Comparison of ENCODE assay signal across 9 mouse cellular contexts in genomic region chr16:3847871-3848270, GRCm38 (mm10). TPM values are rescaled to one million over a fixed set of nuclear protein-coding genes. Genes with fewer than 3 reads are reported as not detected.
DNase-seq lines count a peak whose midpoint lies in the region; ATAC-seq and TF ChIP-seq lines count a peak whose summit lies in the region.
"Had no signal": no experiment of that assay in that cellular context is flagged by ENCODE, and none has a peak within 500 bp of the region (broad histone marks: within the 10 kb centered on the region; RNA-seq: fewer than 3 reads in every experiment).

No protein-coding gene starts in this region.

- no peak for ATAC-seq in lung, embryonic 14.5 days (ENCODE audit: insufficient read depth)
- ATAC-seq in embryonic facial prominence, embryonic 13.5 days (ENCODE audit: insufficient number of reproducible peaks, insufficient read depth, low FRiP score, low TSS enrichment, low read depth) = no peak

- H3K27me3 ChIP-seq in lung, embryonic 14.5 days (ENCODE audit: insufficient read depth, low read length) = no peaks in the 10 kb centered on the region
- H3K27me3 ChIP-seq in embryonic facial prominence, embryonic 13.5 days = no peaks in the 10 kb centered on the region

- H3K4me3 ChIP-seq in lung, embryonic 14.5 days (ENCODE audit: low read depth, low read length) = peak overlapping the region; percentile 62
- H3K4me3 ChIP-seq in embryonic facial prominence, embryonic 13.5 days = peak overlapping the region; percentile 67

- H3K27ac ChIP-seq in lung, embryonic 14.5 days (ENCODE audit: low read depth) = no peak overlapping the region
- no peak overlapping the region for H3K27ac ChIP-seq in embryonic facial prominence, embryonic 13.5 days

- DNase-seq in lung, embryonic 14.5 days = peak; percentile 8
- no peak for DNase-seq in lung, postnatal 25 days (ENCODE audit: low spot score)
- DNase-seq in induced T-regulatory cell, adult 2 months (ENCODE audit: low read depth) = peak; percentile 28
- peak; percentile 15 for DNase-seq in naive thymus-derived CD4-positive, alpha-beta T cell, adult 2 months (ENCODE audit: low read depth)
- no peak for DNase-seq in layer of hippocampus, adult 11-12 months (ENCODE audit: low spot score)
- DNase-seq in spleen, adult 12 weeks (ENCODE audit: low spot score) = no peak
- no peak for DNase-seq in thymus, postnatal 36 days

- WGBS in lung, embryonic 14.5 days = 63% methylated on average over 4 of the region's 4 CpGs
- 70% methylated on average over 4 of the region's 4 CpGs for WGBS in embryonic facial prominence, embryonic 13.5 days

- H3K9ac ChIP-seq in lung, embryonic 14.5 days = peak overlapping the region; percentile 70; the same call in 1 of the 2 replicates
- peak overlapping the region; percentile 82 for H3K9ac ChIP-seq in embryonic facial prominence, embryonic 13.5 days

- H3K9me3 ChIP-seq in lung, embryonic 14.5 days (ENCODE audit: low read depth, low read length) = no peaks in the 10 kb centered on the region
- no peaks in the 10 kb centered on the region for H3K9me3 ChIP-seq in embryonic facial prominence, embryonic 13.5 days

- 0 out of 2 replicates have a peak, but pooled peaks have one; percentile 1 for TF ChIP-seq CTCF in lung, embryonic 14.5 days (IDR thresholded peaks at IDR 0.05; ENCODE audit: low read depth)

- H3K4me1 ChIP-seq in lung, embryonic 14.5 days (ENCODE audit: insufficient read depth) = 0 out of 2 replicates have a peak, but pooled peaks cover 3% of the 10 kb centered on the region
- H3K4me1 ChIP-seq in embryonic facial prominence, embryonic 13.5 days = peaks cover 11% of the 10 kb centered on the region; the same call in 1 of the 2 replicates

- no peaks in the 10 kb centered on the region for H3K36me3 ChIP-seq in lung, embryonic 14.5 days (ENCODE audit: insufficient read depth)
- H3K36me3 ChIP-seq in embryonic facial prominence, embryonic 13.5 days = no peaks in the 10 kb centered on the region

- H3K4me2 ChIP-seq in lung, embryonic 14.5 days = peak overlapping the region; percentile 76
- peak overlapping the region; percentile 67 for H3K4me2 ChIP-seq in embryonic facial prominence, embryonic 13.5 days

RNA-seq across cellular contexts. Expression of gene Zfp174, which starts 0.8 kb away (rescaled TPM):
- 1.1 and 1.2 TPM in 2 replicates for polyA plus RNA-seq in lung, embryonic 14.5 days (2014; fragmentation: Nextera tagmentation; extraction: Ambion mirVana)
- polyA plus RNA-seq in embryonic facial prominence, embryonic 13.5 days (2015; fragmentation: Nextera tagmentation; extraction: Ambion mirVana) = 1.8 and 2.3 TPM in 2 replicates

RNA-seq across cellular contexts. Expression of gene Olfr15, which starts 17.2 kb away (rescaled TPM):
- not detected in 2 replicates for polyA plus RNA-seq in lung, embryonic 14.5 days (2014; fragmentation: Nextera tagmentation; extraction: Ambion mirVana)
- polyA plus RNA-seq in embryonic facial prominence, embryonic 13.5 days (2015; fragmentation: Nextera tagmentation; extraction: Ambion mirVana) = 0.77 and 3.3 TPM in 2 replicates
- polyA plus RNA-seq: small intestine, adult 2 months had no signal

RNA-seq across cellular contexts. Expression of gene Naa60, which starts 24.3 kb away (rescaled TPM):
- 59.0 and 59.1 TPM in 2 replicates for polyA plus RNA-seq in lung, embryonic 14.5 days (2014; fragmentation: Nextera tagmentation; extraction: Ambion mirVana)
- polyA plus RNA-seq in embryonic facial prominence, embryonic 13.5 days (2015; fragmentation: Nextera tagmentation; extraction: Ambion mirVana) = 55.4 and 57.6 TPM in 2 replicates

RNA-seq across cellular contexts. Expression of gene Zfp597, which starts 36.5 kb away (rescaled TPM):
- polyA plus RNA-seq in lung, embryonic 14.5 days (2014; fragmentation: Nextera tagmentation; extraction: Ambion mirVana) = 6.2 and 6.5 TPM in 2 replicates
- polyA plus RNA-seq in embryonic facial prominence, embryonic 13.5 days (2015; fragmentation: Nextera tagmentation; extraction: Ambion mirVana) = 5.7 and 6.0 TPM in 2 replicates

RNA-seq across cellular contexts. Expression of gene Gm20695, which starts 36.6 kb away (rescaled TPM):
- polyA plus RNA-seq in lung, embryonic 14.5 days (2014; fragmentation: Nextera tagmentation; extraction: Ambion mirVana) = 2.3 and 2.4 TPM in 2 replicates
- polyA plus RNA-seq in embryonic facial prominence, embryonic 13.5 days (2015; fragmentation: Nextera tagmentation; extraction: Ambion mirVana) = 2.1 TPM in 1 of 2 replicates, not detected in the other
- polyA plus RNA-seq: small intestine, adult 2 months had no signal

Comparison
In these comparisons a context has a peak if more than half of its experiments do, and no peak if none do; other contexts are left out.
1. DNase-seq: peak in lung, embryonic 14.5 days (single experiment), induced T-regulatory cell, adult 2 months (single experiment) and naive thymus-derived CD4-positive, alpha-beta T cell, adult 2 months (single experiment); none in lung, postnatal 25 days (single experiment), layer of hippocampus, adult 11-12 months (single experiment), spleen, adult 12 weeks (single experiment) and thymus, postnatal 36 days (0 of 2).